Mouse (Mus musculus): ENCODE results near the gene Tmem33. TPM values are rescaled to one million over a fixed set of nuclear protein-coding genes. Genes with fewer than 3 reads are reported as not detected.

Gene Tmem33
- polyA plus RNA-seq, 1 experiment from 2014 or later: 82.9 TPM

- H3K9ac ChIP-seq (replicated peaks; ENCODE audit: low read depth, low read length): no peak overlapping the region
- H3K9me3 ChIP-seq (ENCODE audit: control insufficient read depth, low read length): no peaks in the 10 kb centered on the region
- no peak overlapping the region for H3K4me3 ChIP-seq (replicated peaks; ENCODE audit: low read length)
- no peaks in the 10 kb centered on the region for H3K36me3 ChIP-seq (ENCODE audit: control insufficient read depth, insufficient read depth)
- peaks cover 3% of the 10 kb centered on the region; the same call in 1 of the 2 replicates for H3K27me3 ChIP-seq (replicated peaks; ENCODE audit: control insufficient read depth, insufficient read depth, low read length)
- ATAC-seq: no peak
- no peak overlapping the region for H3K27ac ChIP-seq (ENCODE audit: low read length)
- H3K4me1 ChIP-seq (replicated peaks; ENCODE audit: control insufficient read depth, insufficient read depth, low read length): no peaks in the 10 kb centered on the region
- no peak overlapping the region for H3K4me2 ChIP-seq (ENCODE audit: low read length)
- WGBS: 57% methylated on average over 6 of the region's 6 CpGs
Observed at GRCm38 (mm10) chr5:67241713-67242112, 18.7 kb upstream of the Tmem33 start.

- no peaks in the 10 kb centered on the region for H3K27me3 ChIP-seq (replicated peaks; ENCODE audit: control insufficient read depth, insufficient read depth, low read length)
- no peak overlapping the region for H3K4me3 ChIP-seq (replicated peaks; ENCODE audit: low read length)
- no peak for ATAC-seq
- no peaks in the 10 kb centered on the region for H3K9me3 ChIP-seq (ENCODE audit: control insufficient read depth, low read length)
- no peaks in the 10 kb centered on the region for H3K4me1 ChIP-seq (replicated peaks; ENCODE audit: control insufficient read depth, insufficient read depth, low read length)
- no peak overlapping the region for H3K27ac ChIP-seq (ENCODE audit: low read length)
- no peaks in the 10 kb centered on the region for H3K36me3 ChIP-seq (ENCODE audit: control insufficient read depth, insufficient read depth)
- WGBS: 94% methylated on average over 5 of the region's 5 CpGs
- no peak overlapping the region for H3K4me2 ChIP-seq (ENCODE audit: low read length)
- H3K9ac ChIP-seq (replicated peaks; ENCODE audit: low read depth, low read length): no peak overlapping the region
Observed at GRCm38 (mm10) chr5:67243231-67243630, 17.1 kb upstream of the Tmem33 start.

- no peaks in the 10 kb centered on the region for H3K9me3 ChIP-seq (ENCODE audit: control insufficient read depth, low read length)
- no peaks in the 10 kb centered on the region for H3K4me1 ChIP-seq (replicated peaks; ENCODE audit: control insufficient read depth, insufficient read depth, low read length)
- no peak overlapping the region for H3K4me3 ChIP-seq (replicated peaks; ENCODE audit: low read length)
- no peak for ATAC-seq
- no peak overlapping the region for H3K27ac ChIP-seq (ENCODE audit: low read length)
- no peaks in the 10 kb centered on the region for H3K27me3 ChIP-seq (replicated peaks; ENCODE audit: control insufficient read depth, insufficient read depth, low read length)
- WGBS: 85% methylated on average over 4 of the region's 4 CpGs
- H3K4me2 ChIP-seq (ENCODE audit: low read length): no peak overlapping the region
- H3K36me3 ChIP-seq (ENCODE audit: control insufficient read depth, insufficient read depth): no peaks in the 10 kb centered on the region
- H3K9ac ChIP-seq (replicated peaks; ENCODE audit: low read depth, low read length): no peak overlapping the region
Observed at GRCm38 (mm10) chr5:67252261-67252660, 8.1 kb upstream of the Tmem33 start.

GRCm38 (mm10) chr5:67255664-67256063 lies 4.7 kb upstream of the Tmem33 start:
- no peaks in the 10 kb centered on the region for H3K36me3 ChIP-seq (ENCODE audit: control insufficient read depth, insufficient read depth)
- H3K9me3 ChIP-seq (ENCODE audit: control insufficient read depth, low read length): no peaks in the 10 kb centered on the region
- WGBS: 74% methylated on average over 8 of the region's 8 CpGs
- ATAC-seq: no peak
- H3K4me1 ChIP-seq (replicated peaks; ENCODE audit: control insufficient read depth, insufficient read depth, low read length): peaks cover 3% of the 10 kb centered on the region; the same call in 1 of the 2 replicates
- H3K4me2 ChIP-seq (ENCODE audit: low read length): no peak overlapping the region
- no peak overlapping the region for H3K27ac ChIP-seq (ENCODE audit: low read length)
- no peak overlapping the region for H3K9ac ChIP-seq (replicated peaks; ENCODE audit: low read depth, low read length)
- no peaks in the 10 kb centered on the region for H3K27me3 ChIP-seq (replicated peaks; ENCODE audit: control insufficient read depth, insufficient read depth, low read length)
- no peak overlapping the region for H3K4me3 ChIP-seq (replicated peaks; ENCODE audit: low read length)

- Histone ChIP-seq H3K36me3 (ENCODE audit: control insufficient read depth, insufficient read depth) (no peaks in the 10 kb centered on the region), H3K27me3 (replicated peaks; ENCODE audit: control insufficient read depth, insufficient read depth, low read length) (no peaks in the 10 kb centered on the region), H3K9ac (replicated peaks; ENCODE audit: low read depth, low read length) (no peak overlapping the region), H3K4me1 (replicated peaks; ENCODE audit: control insufficient read depth, insufficient read depth, low read length) (peaks cover 15% of the 10 kb centered on the region), H3K9me3 (ENCODE audit: control insufficient read depth, low read length) (no peaks in the 10 kb centered on the region), H3K4me3 (replicated peaks; ENCODE audit: low read length) (no peak overlapping the region), H3K4me2 (ENCODE audit: low read length) (no peak overlapping the region), H3K27ac (ENCODE audit: low read length) (no peak overlapping the region)
- 87% methylated on average over 9 of the region's 9 CpGs for WGBS
- ATAC-seq: no peak
Observed at GRCm38 (mm10) chr5:67258473-67258872, 1.9 kb upstream of the Tmem33 start.

- H3K9me3 ChIP-seq (ENCODE audit: control insufficient read depth, low read length): no peaks in the 10 kb centered on the region
- H3K4me2 ChIP-seq (ENCODE audit: low read length): peak overlapping the region; percentile 56
- H3K9ac ChIP-seq (replicated peaks; ENCODE audit: low read depth, low read length): peak overlapping the region; percentile 45; the same call in 1 of the 2 replicates
- H3K27me3 ChIP-seq (replicated peaks; ENCODE audit: control insufficient read depth, insufficient read depth, low read length): no peaks in the 10 kb centered on the region
- peak overlapping the region; percentile 99 for H3K4me3 ChIP-seq (replicated peaks; ENCODE audit: low read length)
- peaks cover 6% of the 10 kb centered on the region for H3K36me3 ChIP-seq (ENCODE audit: control insufficient read depth, insufficient read depth)
- WGBS: 0% methylated on average over 9 of the region's 9 CpGs
- H3K27ac ChIP-seq (ENCODE audit: low read length): no peak overlapping the region
- no peak; the same call in 1 of the 2 replicates for ATAC-seq
- peaks cover 15% of the 10 kb centered on the region for H3K4me1 ChIP-seq (replicated peaks; ENCODE audit: control insufficient read depth, insufficient read depth, low read length)
Observed at GRCm38 (mm10) chr5:67260159-67260530, 220 bp upstream of the Tmem33 start.

- H3K4me1 ChIP-seq (replicated peaks; ENCODE audit: control insufficient read depth, insufficient read depth, low read length): peaks cover 15% of the 10 kb centered on the region
- 91% methylated on average over 7 of the region's 7 CpGs for WGBS
- peaks cover 29% of the 10 kb centered on the region for H3K36me3 ChIP-seq (ENCODE audit: control insufficient read depth, insufficient read depth)
- no peak overlapping the region for H3K4me3 ChIP-seq (replicated peaks; ENCODE audit: low read length)
- no peak overlapping the region for H3K27ac ChIP-seq (ENCODE audit: low read length)
- H3K9ac ChIP-seq (replicated peaks; ENCODE audit: low read depth, low read length): no peak overlapping the region
- H3K9me3 ChIP-seq (ENCODE audit: control insufficient read depth, low read length): no peaks in the 10 kb centered on the region
- ATAC-seq: no peak
- H3K27me3 ChIP-seq (replicated peaks; ENCODE audit: control insufficient read depth, insufficient read depth, low read length): no peaks in the 10 kb centered on the region
- H3K4me2 ChIP-seq (ENCODE audit: low read length): no peak overlapping the region
Observed at GRCm38 (mm10) chr5:67262964-67263363, 2.6 kb downstream of the Tmem33 start.

GRCm38 (mm10) chr5:67266106-67266505 lies 5.7 kb downstream of the Tmem33 start:
- H3K4me2 ChIP-seq (ENCODE audit: low read length): no peak overlapping the region
- H3K9ac ChIP-seq (replicated peaks; ENCODE audit: low read depth, low read length): no peak overlapping the region
- no peak overlapping the region for H3K4me3 ChIP-seq (replicated peaks; ENCODE audit: low read length)
- no peak overlapping the region for H3K27ac ChIP-seq (ENCODE audit: low read length)
- H3K9me3 ChIP-seq (ENCODE audit: control insufficient read depth, low read length): no peaks in the 10 kb centered on the region
- peaks cover 12% of the 10 kb centered on the region for H3K4me1 ChIP-seq (replicated peaks; ENCODE audit: control insufficient read depth, insufficient read depth, low read length)
- 93% methylated on average over 1 of the region's 1 CpGs for WGBS
- H3K36me3 ChIP-seq (ENCODE audit: control insufficient read depth, insufficient read depth): peaks cover 41% of the 10 kb centered on the region
- no peak for ATAC-seq
- no peaks in the 10 kb centered on the region for H3K27me3 ChIP-seq (replicated peaks; ENCODE audit: control insufficient read depth, insufficient read depth, low read length)

GRCm38 (mm10) chr5:67269309-67269708 lies 8.9 kb downstream of the Tmem33 start:
- H3K36me3 ChIP-seq (ENCODE audit: control insufficient read depth, insufficient read depth): peaks cover 39% of the 10 kb centered on the region
- ATAC-seq: no peak
- H3K9ac ChIP-seq (replicated peaks; ENCODE audit: low read depth, low read length): no peak overlapping the region
- WGBS: 92% methylated on average over 8 of the region's 8 CpGs
- H3K4me2 ChIP-seq (ENCODE audit: low read length): no peak overlapping the region
- no peaks in the 10 kb centered on the region for H3K9me3 ChIP-seq (ENCODE audit: control insufficient read depth, low read length)
- H3K4me3 ChIP-seq (replicated peaks; ENCODE audit: low read length): no peak overlapping the region
- H3K27me3 ChIP-seq (replicated peaks; ENCODE audit: control insufficient read depth, insufficient read depth, low read length): no peaks in the 10 kb centered on the region
- H3K27ac ChIP-seq (ENCODE audit: low read length): no peak overlapping the region
- H3K4me1 ChIP-seq (replicated peaks; ENCODE audit: control insufficient read depth, insufficient read depth, low read length): no peaks in the 10 kb centered on the region

GRCm38 (mm10) chr5:67279407-67279806 lies 19.0 kb downstream of the Tmem33 start:
- no peak overlapping the region for H3K4me3 ChIP-seq (replicated peaks; ENCODE audit: low read length)
- no peaks in the 10 kb centered on the region for H3K4me1 ChIP-seq (replicated peaks; ENCODE audit: control insufficient read depth, insufficient read depth, low read length)
- H3K4me2 ChIP-seq (ENCODE audit: low read length): no peak overlapping the region
- peaks cover 7% of the 10 kb centered on the region for H3K36me3 ChIP-seq (ENCODE audit: control insufficient read depth, insufficient read depth)
- ATAC-seq: no peak
- 88% methylated on average over 9 of the region's 9 CpGs for WGBS
- H3K9ac ChIP-seq (replicated peaks; ENCODE audit: low read depth, low read length): no peak overlapping the region
- H3K27ac ChIP-seq (ENCODE audit: low read length): no peak overlapping the region
- H3K9me3 ChIP-seq (ENCODE audit: control insufficient read depth, low read length): no peaks in the 10 kb centered on the region
- no peaks in the 10 kb centered on the region for H3K27me3 ChIP-seq (replicated peaks; ENCODE audit: control insufficient read depth, insufficient read depth, low read length)
